Mouse (Mus musculus) intestine, embryonic 14.5 days (tissue): ENCODE measurements around the gene Med26. TPM values are rescaled to one million over a fixed set of nuclear protein-coding genes. Genes with fewer than 3 reads are reported as not detected.

Experiments
- ATAC-seq: fragments of 200-750 bp; cut with Nextera tagmentation; replicated peaks from 2 replicates; pipeline ENCODE4 v1.8.0; 2017; ENCODE audit warnings: low read depth, moderate number of reproducible peaks, moderate TSS enrichment, moderate library complexity; ENCODE audit not compliant: low FRiP score, low TSS enrichment
- DNase-seq: peaks from one replicate; pipeline ENCODE4 v3.0.0-alpha.2; 2018; ENCODE audit warnings: low spot score
- H3K27ac ChIP-seq: fragments of 300-500 bp; sonication (generic); 2 replicates; pipeline ENCODE4 v1.5.1; 2014; ENCODE audit warnings: low read depth, mild to moderate bottlenecking, control low read depth
- H3K27me3 ChIP-seq: fragments of 300-500 bp; sonication (generic); replicated peaks from 2 replicates; pipeline ENCODE4 v1.6.1; 2014; ENCODE audit warnings: low read length, control low read depth; ENCODE audit not compliant: control insufficient read depth, insufficient read depth
- H3K36me3 ChIP-seq: fragments of 300-500 bp; sonication (generic); 2 replicates; pipeline ENCODE4 v1.6.1; 2014; ENCODE audit warnings: low read length, control low read depth; ENCODE audit not compliant: control insufficient read depth, insufficient read depth
- H3K4me1 ChIP-seq: fragments of 300-500 bp; sonication (generic); replicated peaks from 2 replicates; pipeline ENCODE4 v1.6.1; 2014; ENCODE audit warnings: low read length, control low read depth, mixed read lengths; ENCODE audit not compliant: control insufficient read depth, insufficient read depth
- H3K4me2 ChIP-seq: fragments of 300-500 bp; sonication (generic); 2 replicates; pipeline ENCODE4 v1.6.1; 2014; ENCODE audit warnings: low read length
- H3K4me3 ChIP-seq: fragments of 300-500 bp; sonication (generic); 2 replicates; pipeline ENCODE4 v1.5.1; 2014; ENCODE audit warnings: low read depth, low read length, control low read depth, mixed read lengths
- H3K9ac ChIP-seq: fragments of 300-500 bp; sonication (generic); 2 replicates; pipeline ENCODE4 v1.6.1; 2014; ENCODE audit warnings: mild to moderate bottlenecking, low read length
- H3K9me3 ChIP-seq: fragments of 300-500 bp; sonication (generic); 2 replicates; pipeline ENCODE4 v1.6.1; 2016; ENCODE audit warnings: low read length, control low read depth; ENCODE audit not compliant: control insufficient read depth
- WGBS: fragments of 180-500 bp; shearing (Covaris S2); extraction: QIAGEN DNeasy Blood & Tissue Kit; methylation state at CpG from one replicate; pipeline ENCODE4 v1.1.7; 2014; 5-methylcytosine and 5-hydroxymethylcytosine counted together
- polyA plus RNA-seq: library from polyadenylated mRNA; unstranded; fragments of >200 nt; fragmentation: Nextera tagmentation; extraction: Ambion mirVana; gene quantifications from 2 replicates; pipeline ENCODE4 v1.2.1, GENCODE M21; 2014

Med26 gene
- polyA plus RNA-seq, 1 experiment from 2014 or later: 13.9 TPM

- Histone ChIP-seq H3K9ac (peak overlapping the region; percentile 78; the same call in 1 of the 2 replicates), H3K9me3 (no peaks in the 10 kb centered on the region), H3K27ac (no peak overlapping the region), H3K4me3 (peak overlapping the region; percentile 90; the same call in 1 of the 2 replicates), H3K27me3 (no peaks in the 10 kb centered on the region), H3K36me3 (peaks cover 46% of the 10 kb centered on the region), H3K4me2 (peak overlapping the region; percentile 99), H3K4me1 (peaks cover 19% of the 10 kb centered on the region)
- DNase-seq: no peak
- no peak for ATAC-seq
- WGBS: 78% methylated on average over 2 of the region's 2 CpGs
Observed at GRCm38 (mm10) chr8:72491017-72491416, 57.1 kb downstream of the Med26 start.

- Histone ChIP-seq H3K9ac (no peak overlapping the region), H3K27me3 (no peaks in the 10 kb centered on the region), H3K9me3 (no peaks in the 10 kb centered on the region), H3K27ac (no peak overlapping the region), H3K4me3 (no peak overlapping the region), H3K36me3 (peaks cover 65% of the 10 kb centered on the region), H3K4me2 (no peak overlapping the region), H3K4me1 (peaks cover 10% of the 10 kb centered on the region)
- DNase-seq (no peak), ATAC-seq (no peak)
Observed at GRCm38 (mm10) chr8:72487014-72487413, 61.1 kb downstream of the Med26 start.

GRCm38 (mm10) chr8:72485456-72486199, 62.4 kb downstream of the Med26 start:
- H3K36me3 ChIP-seq: peaks cover 72% of the 10 kb centered on the region
- WGBS: 79% methylated on average over 6 of the region's 6 CpGs
- no peaks in the 10 kb centered on the region for H3K9me3 ChIP-seq

GRCm38 (mm10) chr8:72474826-72475546, 73.1 kb downstream of the Med26 start, which contains the start of gene Cherp:
TSS of gene Cherp (minus strand) at chr8:72475226.
- Histone ChIP-seq H3K4me3 (peak within 1 kb of the TSS; percentile 97), H3K9ac (peak within 1 kb of the TSS; percentile 72), H3K4me1 (peaks cover 14% of the 10 kb centered on the region), H3K36me3 (peaks cover 39% of the 10 kb centered on the region), H3K27me3 (no peaks in the 10 kb centered on the region), H3K27ac (peak within 1 kb of the TSS; percentile 79), H3K4me2 (peak within 1 kb of the TSS; percentile 99), H3K9me3 (peaks cover 4% of the 10 kb centered on the region; the same call in 1 of the 2 replicates)
- under 1% methylated on average over 80 of the region's 80 CpGs for WGBS
- DNase-seq (peak; percentile 92), ATAC-seq (peak; percentile 94)

More at GRCm38 (mm10) chr8:72485456-72486199, 62.4 kb downstream of the Med26 start:
- DNase-seq (no peak), ATAC-seq (no peak)
- no peak overlapping the region for H3K27ac ChIP-seq
- no peak overlapping the region for H3K4me3 ChIP-seq
- H3K27me3 ChIP-seq: no peaks in the 10 kb centered on the region
- H3K9ac ChIP-seq: no peak overlapping the region
- H3K4me1 ChIP-seq: 0 out of 2 replicates have a peak, but pooled peaks cover 3% of the 10 kb centered on the region
- H3K4me2 ChIP-seq: no peak overlapping the region

DNA sequence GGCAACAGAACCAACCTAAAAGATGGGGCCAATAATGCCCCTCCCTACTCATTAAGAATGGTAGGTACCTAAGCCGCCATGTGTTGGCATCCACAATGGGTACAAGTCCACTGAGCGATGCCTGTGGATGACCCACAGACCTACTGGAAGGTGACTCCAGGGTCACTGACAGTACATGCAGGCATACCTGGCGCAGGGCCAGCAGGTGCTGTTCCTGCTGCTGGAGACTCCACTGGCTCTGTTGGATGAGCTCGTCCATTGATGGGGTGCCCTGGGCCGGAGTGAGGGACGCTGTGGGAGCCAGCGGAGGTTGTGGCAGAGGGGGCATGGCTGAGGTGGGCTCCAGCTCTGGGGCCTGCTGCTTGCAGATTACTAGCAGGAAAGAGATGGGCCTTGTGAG, 77.4 kb downstream of the Med26 start:
- Histone ChIP-seq H3K27ac (no peak overlapping the region), H3K4me3 (no peak overlapping the region), H3K9me3 (no peaks in the 10 kb centered on the region), H3K9ac (no peak overlapping the region), H3K4me2 (no peak overlapping the region), H3K4me1 (peaks cover 7% of the 10 kb centered on the region; the same call in 1 of the 2 replicates), H3K36me3 (peaks cover 76% of the 10 kb centered on the region), H3K27me3 (no peaks in the 10 kb centered on the region)
- 95% methylated on average over 7 of the region's 7 CpGs for WGBS
- DNase-seq (no peak), ATAC-seq (no peak)

DNA sequence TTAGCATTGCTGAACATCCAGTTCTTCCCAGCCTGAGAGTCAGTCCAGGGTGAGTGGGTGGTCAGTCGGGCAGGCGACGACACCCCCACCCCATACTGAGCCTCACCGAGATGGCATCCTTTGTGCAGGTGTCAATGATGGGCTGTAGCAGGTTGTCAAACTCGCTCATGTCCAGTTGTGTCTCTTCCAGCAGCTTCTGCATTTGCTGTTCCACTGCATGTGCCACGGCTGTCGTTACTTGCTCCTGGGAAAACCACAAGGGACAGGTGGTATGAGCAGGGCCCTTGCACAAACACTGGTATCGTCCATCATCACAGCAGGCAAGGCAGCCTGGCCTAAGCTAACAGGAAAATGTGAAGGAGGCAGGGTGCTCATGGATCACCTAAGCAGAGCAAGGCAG, 78.1 kb downstream of the Med26 start:
- Histone ChIP-seq H3K9me3 (no peaks in the 10 kb centered on the region), H3K4me2 (no peak overlapping the region), H3K36me3 (peaks cover 83% of the 10 kb centered on the region), H3K4me3 (no peak overlapping the region), H3K27ac (no peak overlapping the region), H3K9ac (no peak overlapping the region), H3K4me1 (peaks cover 7% of the 10 kb centered on the region; the same call in 1 of the 2 replicates), H3K27me3 (no peaks in the 10 kb centered on the region)
- ATAC-seq (no peak), DNase-seq (no peak)
- 97% methylated on average over 8 of the region's 8 CpGs for WGBS

GRCm38 (mm10) chr8:72469243-72469642, 78.8 kb downstream of the Med26 start:
- Histone ChIP-seq H3K9me3 (no peaks in the 10 kb centered on the region), H3K4me1 (peaks cover 7% of the 10 kb centered on the region; the same call in 1 of the 2 replicates), H3K4me2 (no peak overlapping the region), H3K27ac (no peak overlapping the region), H3K27me3 (no peaks in the 10 kb centered on the region), H3K4me3 (no peak overlapping the region), H3K36me3 (peaks cover 90% of the 10 kb centered on the region), H3K9ac (no peak overlapping the region)
- DNase-seq: no peak
- WGBS: 92% methylated on average over 2 of the region's 2 CpGs
- no peak for ATAC-seq

GRCm38 (mm10) chr8:72464211-72464610, 83.9 kb downstream of the Med26 start:
- no peak overlapping the region for H3K4me3 ChIP-seq
- H3K9me3 ChIP-seq: no peaks in the 10 kb centered on the region
- no peak overlapping the region for H3K4me2 ChIP-seq
- DNase-seq (no peak), ATAC-seq (no peak)
- H3K9ac ChIP-seq: no peak overlapping the region
- no peaks in the 10 kb centered on the region for H3K4me1 ChIP-seq
- WGBS: 90% methylated on average over 10 of the region's 10 CpGs
- peaks cover 99% of the 10 kb centered on the region for H3K36me3 ChIP-seq
- H3K27me3 ChIP-seq: no peaks in the 10 kb centered on the region
- H3K27ac ChIP-seq: no peak overlapping the region
